Mouse (Mus musculus) right cerebral cortex, postnatal 14 days (tissue): ENCODE results near the gene Spem1.

Source experiments
- DNase-seq: peaks from one replicate; pipeline ENCODE4 v3.0.0; 2022

The Spem1 gene

GRCm38 (mm10) chr11:69799394-69800137 is 22.4 kb downstream of the Spem1 start:
- no peak for DNase-seq

GRCm38 (mm10) chr11:69797924-69798323 is 24.1 kb downstream of the Spem1 start:
- DNase-seq, result no peak

GRCm38 (mm10) chr11:69795983-69796435 is 26.0 kb downstream of the Spem1 start:
- DNase-seq, result no peak

- peak; percentile 82 for DNase-seq
These were observed 26.6 kb downstream of the Spem1 start, which contains the start of gene Chrnb1 for GRCm38 (mm10) chr11:69795168-69795982. Gene Chrnb1, minus strand, starts transcription at chr11:69795943.

- no peak for DNase-seq
These were observed 28.6 kb downstream of the Spem1 start for GRCm38 (mm10) chr11:69793429-69793828.

- DNase-seq, result no peak
These were observed 30.6 kb downstream of the Spem1 start for GRCm38 (mm10) chr11:69791420-69791819.

DNA sequence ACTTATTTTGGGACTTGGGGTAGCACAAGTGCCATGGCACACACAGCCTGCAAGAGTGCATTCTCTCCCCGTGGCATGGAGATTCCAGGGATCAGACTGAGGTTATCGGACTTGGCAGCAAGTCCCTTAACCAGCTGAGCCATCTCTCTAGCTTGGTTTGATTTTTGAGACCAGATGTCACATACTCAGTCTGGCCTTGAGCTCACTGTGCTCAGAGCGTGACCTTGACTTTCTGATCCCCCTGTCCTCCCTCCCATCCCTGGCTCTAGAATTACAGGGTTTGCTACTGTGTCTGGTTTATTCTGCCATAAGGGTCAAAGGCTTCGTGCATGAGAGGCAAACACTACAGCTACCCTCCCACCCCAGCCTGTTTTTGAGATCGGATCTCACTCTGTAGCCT is 32.5 kb downstream of the Spem1 start:
- DNase-seq, result no peak

DNA sequence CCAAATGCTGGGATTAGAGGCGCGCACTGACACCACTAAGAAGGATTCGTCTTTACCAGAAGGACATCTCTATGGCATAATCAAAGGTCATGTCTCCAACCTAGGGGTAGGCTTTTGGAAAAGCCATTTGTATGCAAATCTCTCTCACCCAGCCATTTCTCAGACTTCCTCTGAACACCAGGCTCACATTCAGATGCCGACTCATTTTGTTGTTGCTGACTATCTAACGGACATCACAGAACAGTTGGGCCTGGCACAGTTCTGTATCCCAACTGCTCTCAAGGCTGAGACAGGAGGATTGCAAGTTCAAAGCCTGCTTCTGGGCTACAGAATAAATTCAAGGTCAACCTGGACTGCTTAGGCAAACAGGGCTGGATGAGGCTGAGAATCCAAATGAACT is 34.7 kb downstream of the Spem1 start:
- no peak for DNase-seq

DNA sequence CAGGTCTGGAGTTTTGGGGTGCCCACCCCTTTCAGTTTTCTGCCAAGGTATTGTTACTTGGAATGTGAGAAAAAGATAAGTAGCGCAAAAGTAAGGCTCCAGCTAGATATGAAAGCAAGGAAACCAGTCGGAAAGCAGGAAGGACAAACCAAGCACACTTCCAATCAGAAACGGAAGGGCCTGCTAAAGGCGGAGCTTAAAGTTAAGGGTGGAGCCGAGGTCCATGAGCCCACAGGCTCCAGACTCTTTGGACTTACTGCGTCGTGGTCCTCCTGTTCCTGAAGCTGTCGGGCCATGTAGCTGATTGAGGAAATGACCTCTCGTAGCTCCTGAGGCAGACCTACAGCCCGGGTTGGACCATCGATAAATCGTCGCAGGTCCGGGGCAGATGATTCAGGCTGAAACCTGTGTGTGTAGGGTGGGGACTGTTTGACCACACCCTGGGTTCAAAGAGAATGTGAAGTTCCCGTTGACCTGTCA is 37.1 kb downstream of the Spem1 start:
- no peak for DNase-seq

GRCm38 (mm10) chr11:69781828-69782227 is 40.2 kb downstream of the Spem1 start:
- DNase-seq, result no peak

DNA sequence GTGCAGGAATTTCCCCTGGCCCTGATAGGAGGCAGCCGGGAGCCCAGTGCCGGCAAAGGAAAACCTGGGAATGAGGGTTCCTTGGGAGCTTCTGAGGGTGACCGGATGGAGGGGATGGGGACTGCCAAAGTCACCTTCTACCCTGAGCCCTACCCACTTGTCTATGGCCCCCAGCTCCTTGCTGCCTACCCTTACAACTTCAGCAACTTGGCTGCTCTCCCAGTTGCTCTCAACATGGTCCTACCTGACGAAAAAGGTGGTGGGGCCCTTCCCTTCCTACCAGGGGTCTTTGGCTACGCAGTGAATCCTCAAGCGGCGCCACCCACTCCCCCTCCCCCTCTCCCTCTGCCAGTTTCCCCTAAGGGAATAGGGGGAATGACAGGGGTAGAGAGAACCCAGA is 43.0 kb downstream of the Spem1 start:
- no peak for DNase-seq

DNA sequence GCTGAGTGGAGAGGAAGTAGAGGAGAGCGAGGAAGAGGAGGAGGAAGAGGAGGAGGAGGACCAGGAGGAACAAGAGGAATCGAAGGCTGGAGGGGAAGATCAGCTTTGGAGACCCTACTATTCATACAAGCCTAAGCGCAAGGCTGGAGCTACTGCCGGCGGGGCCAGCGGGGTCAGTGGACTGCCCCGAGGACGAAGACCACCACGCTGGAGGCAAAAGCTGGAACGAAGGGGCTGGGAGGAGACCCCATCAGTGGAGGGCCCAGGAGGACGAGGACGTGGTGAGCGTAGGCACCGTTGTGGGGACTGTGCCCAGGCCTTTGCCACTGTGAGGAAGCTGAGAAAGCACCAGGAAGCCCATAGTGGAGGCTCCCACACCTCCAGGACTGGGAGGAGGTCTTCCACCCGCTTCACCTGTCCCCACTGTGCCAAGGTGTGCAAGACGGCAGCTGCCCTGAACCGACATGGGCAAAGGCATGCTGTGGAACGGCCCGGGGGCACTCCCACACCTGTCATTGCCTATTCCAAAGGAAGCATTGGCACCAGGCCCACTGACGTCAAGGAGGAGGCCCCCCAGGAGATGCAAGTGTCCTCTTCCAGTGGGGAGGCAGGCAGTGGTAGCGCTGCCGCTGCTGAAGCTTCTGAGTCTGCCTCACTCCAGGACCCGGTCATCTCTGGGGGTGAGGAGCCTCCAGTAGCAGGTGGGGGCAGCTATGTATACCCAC is 43.6 kb downstream of the Spem1 start:
- peak; percentile 59 for DNase-seq

GRCm38 (mm10) chr11:69777504-69778257 is 44.3 kb downstream of the Spem1 start:
- no peak for DNase-seq

DNA sequence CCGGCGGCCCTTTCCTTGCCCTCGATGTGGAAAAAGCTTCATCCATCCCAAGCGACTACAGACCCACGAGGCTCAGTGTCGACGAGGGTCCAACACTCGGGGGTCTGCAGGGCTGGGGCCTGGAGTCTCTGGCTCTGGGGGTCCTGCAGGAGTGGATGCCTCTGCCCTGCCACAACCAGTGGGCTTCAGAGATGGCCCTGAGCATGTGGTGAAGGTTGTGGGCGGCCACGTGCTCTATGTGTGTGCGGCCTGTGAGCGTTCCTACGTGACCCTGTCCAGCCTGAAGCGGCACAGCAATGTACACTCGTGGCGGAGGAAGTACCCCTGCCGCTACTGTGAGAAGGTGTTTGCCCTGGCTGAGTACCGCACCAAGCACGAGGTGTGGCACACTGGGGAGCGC is 45.5 kb downstream of the Spem1 start:
- DNase-seq, result no peak

GRCm38 (mm10) chr11:69775716-69776115 is 46.3 kb downstream of the Spem1 start:
- no peak for DNase-seq

- DNase-seq, result no peak
These were observed 47.0 kb downstream of the Spem1 start for GRCm38 (mm10) chr11:69774961-69775360.
